In the genomic region with DNA sequence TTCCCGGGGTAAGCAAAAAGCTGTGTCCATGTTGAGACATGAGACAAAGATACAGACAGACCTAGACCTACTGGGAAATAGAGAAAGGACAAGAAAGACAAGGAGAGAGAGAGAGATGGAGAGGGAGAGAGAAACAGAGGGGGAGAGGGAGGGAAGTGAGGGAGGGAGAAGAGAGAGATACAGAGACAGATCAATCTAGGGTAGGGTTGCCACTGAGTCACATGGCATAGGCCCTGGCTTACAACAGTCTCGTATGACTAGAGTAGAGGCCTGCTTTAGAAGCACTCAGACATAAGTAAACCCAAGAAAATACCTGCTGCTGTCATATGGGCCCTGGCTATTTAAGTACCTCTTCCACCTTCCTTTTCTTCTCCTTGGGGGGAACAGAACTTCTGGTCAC, we compare ENCODE assay signal across 19 mouse cellular contexts.
DNase-seq lines count a peak whose midpoint lies in the region; ATAC-seq and TF ChIP-seq lines count a peak whose summit lies in the region.
"Had no signal": no experiment of that assay in that cellular context is flagged by ENCODE, and none has a peak within 500 bp of the region (broad histone marks: within the 10 kb centered on the region; RNA-seq: fewer than 3 reads in every experiment).

No protein-coding gene starts in this region.

- no peak overlapping the region for H3K4me3 ChIP-seq in bone marrow, adult 2 months (replicated peaks; ENCODE audit: control insufficient read depth, low read depth, low read length)
- no peak overlapping the region for H3K4me3 ChIP-seq in liver, embryonic 11.5 days (ENCODE audit: low read depth, low read length)
- peak overlapping the region; percentile 29 for H3K4me3 ChIP-seq in liver, embryonic 15.5 days (replicated peaks)
- no peak overlapping the region for H3K4me3 ChIP-seq in midbrain, postnatal 0 days (ENCODE audit: low read depth, low read length)
- H3K4me3 ChIP-seq: embryonic facial prominence, embryonic 10.5 days; forebrain, embryonic 12.5 days; heart, adult 2 months; heart, embryonic 12.5 days; hindbrain, embryonic 13.5 days had no signal

- no peak for TF ChIP-seq POLR2A in bone marrow, adult 2 months (IDR thresholded peaks at IDR 0.05; ENCODE audit: borderline replicate concordance, control insufficient read depth, low read depth, low read length)

- peaks cover 4% of the 10 kb centered on the region; the same call in 1 of the 2 replicates for H3K36me3 ChIP-seq in liver, embryonic 11.5 days (ENCODE audit: control insufficient read depth, insufficient read depth, low read length)
- H3K36me3 ChIP-seq in liver, embryonic 15.5 days (replicated peaks), result peaks cover 69% of the 10 kb centered on the region
- no peaks in the 10 kb centered on the region for H3K36me3 ChIP-seq in midbrain, postnatal 0 days (ENCODE audit: insufficient read depth, low read length)
- H3K36me3 ChIP-seq: forebrain, embryonic 12.5 days; hindbrain, embryonic 13.5 days had no signal

- H3K9me3 ChIP-seq in liver, embryonic 11.5 days (ENCODE audit: control insufficient read depth, low read length), result no peaks in the 10 kb centered on the region
- H3K9me3 ChIP-seq in liver, embryonic 15.5 days (replicated peaks), result no peaks in the 10 kb centered on the region
- H3K9me3 ChIP-seq in midbrain, postnatal 0 days (ENCODE audit: low read length), result no peaks in the 10 kb centered on the region
- H3K9me3 ChIP-seq: embryonic facial prominence, embryonic 10.5 days; forebrain, embryonic 12.5 days; heart, embryonic 12.5 days; hindbrain, embryonic 13.5 days had no signal

- H3K4me1 ChIP-seq in bone marrow, adult 2 months (ENCODE audit: control insufficient read depth, insufficient read depth, low read length), result peaks cover 1% of the 10 kb centered on the region; the same call in 1 of the 2 replicates
- H3K4me1 ChIP-seq in liver, embryonic 11.5 days (replicated peaks; ENCODE audit: control insufficient read depth, insufficient read depth, low read length), result peaks cover 5% of the 10 kb centered on the region
- H3K4me1 ChIP-seq in liver, embryonic 15.5 days (replicated peaks), result peaks cover 46% of the 10 kb centered on the region
- H3K4me1 ChIP-seq in midbrain, postnatal 0 days (ENCODE audit: insufficient read depth, low read length), result no peaks in the 10 kb centered on the region
- H3K4me1 ChIP-seq: embryonic facial prominence, embryonic 10.5 days; forebrain, embryonic 12.5 days; hindbrain, embryonic 13.5 days had no signal

- H3K4me2 ChIP-seq in liver, embryonic 11.5 days, result peak overlapping the region; percentile 48
- H3K4me2 ChIP-seq in liver, embryonic 15.5 days, result peak overlapping the region; percentile 63
- no peak overlapping the region for H3K4me2 ChIP-seq in midbrain, postnatal 0 days (ENCODE audit: low read depth, low read length, poor library complexity, severe bottlenecking)
- H3K4me2 ChIP-seq: forebrain, embryonic 12.5 days; heart, embryonic 12.5 days; hindbrain, embryonic 13.5 days had no signal

- H3K9ac ChIP-seq in liver, embryonic 11.5 days (ENCODE audit: low read depth, low read length), result no peak overlapping the region
- H3K9ac ChIP-seq in liver, embryonic 15.5 days, result peak overlapping the region; percentile 39
- H3K9ac ChIP-seq in midbrain, postnatal 0 days (replicated peaks; ENCODE audit: low read length, poor library complexity, severe bottlenecking), result no peak overlapping the region
- H3K9ac ChIP-seq: forebrain, embryonic 12.5 days; heart, embryonic 12.5 days; hindbrain, embryonic 13.5 days had no signal

- peak; percentile 59 for ATAC-seq in erythroblast, adult 5-6 weeks (replicated peaks; ENCODE audit: low FRiP score, poor library complexity, severe bottlenecking)
- ATAC-seq in liver, embryonic 11.5 days (replicated peaks; ENCODE audit: low FRiP score), result peak; percentile 44; the same call in 1 of the 2 replicates
- ATAC-seq in liver, embryonic 15.5 days (ENCODE audit: insufficient read depth), result peak; percentile 60
- no peak for ATAC-seq in midbrain, postnatal 0 days (ENCODE audit: low FRiP score)
- ATAC-seq: forebrain, embryonic 16.5 days; hindbrain, postnatal 0 days had no signal

- H3K27ac ChIP-seq in bone marrow, adult 2 months (ENCODE audit: control insufficient read depth, insufficient read depth, low read depth, low read length, poor library complexity), result peak overlapping the region; percentile 16; the same call in 1 of the 2 replicates
- H3K27ac ChIP-seq in liver, embryonic 11.5 days (ENCODE audit: low read depth, low read length), result peak overlapping the region; percentile 76
- peak overlapping the region; percentile 93 for H3K27ac ChIP-seq in liver, embryonic 15.5 days (replicated peaks)
- H3K27ac ChIP-seq in midbrain, postnatal 0 days (ENCODE audit: low read depth, low read length), result no peak overlapping the region
- H3K27ac ChIP-seq: embryonic facial prominence, embryonic 10.5 days; forebrain, embryonic 12.5 days; heart, adult 2 months; hindbrain, embryonic 13.5 days; hindbrain, postnatal 0 days had no signal

- TF ChIP-seq CTCF in bone marrow, adult 2 months (IDR thresholded peaks at IDR 0.05; ENCODE audit: control insufficient read depth, insufficient read depth, low read length), result no peak
- TF ChIP-seq CTCF in midbrain, postnatal 0 days (IDR thresholded peaks at IDR 0.05), result no peak

- WGBS in bone marrow, adult 2 months, result 73% methylated on average over 2 of the region's 2 CpGs
- WGBS in liver, embryonic 11.5 days, result 67% methylated on average over 2 of the region's 2 CpGs
- 35% methylated on average over 2 of the region's 2 CpGs for WGBS in liver, embryonic 15.5 days (ENCODE audit: insufficient replicate concordance)
- 92% methylated on average over 2 of the region's 2 CpGs for WGBS in midbrain, postnatal 0 days

- H3K27me3 ChIP-seq in liver, embryonic 11.5 days (replicated peaks; ENCODE audit: control insufficient read depth, insufficient read depth, low read length), result no peaks in the 10 kb centered on the region
- H3K27me3 ChIP-seq in liver, embryonic 15.5 days, result no peaks in the 10 kb centered on the region
- no peaks in the 10 kb centered on the region for H3K27me3 ChIP-seq in midbrain, postnatal 0 days (ENCODE audit: insufficient read depth, low read length)
- H3K27me3 ChIP-seq: forebrain, embryonic 12.5 days; heart, embryonic 12.5 days; hindbrain, embryonic 13.5 days had no signal

- no peak for DNase-seq in liver, embryonic 11.5 days (ENCODE audit: low spot score)
- DNase-seq in lung, postnatal 4 days, result no peak
- DNase-seq in midbrain, postnatal 0 days (ENCODE audit: low spot score), result no peak
- no peak for DNase-seq in frontal cortex, postnatal 10 days (ENCODE audit: low spot score in 2 of 2)
- no peak for DNase-seq in right cerebral cortex, postnatal 14 days
- DNase-seq: adrenal gland, postnatal 10 days; cerebellum, adult 18-20 months; cerebellum, adult 9-11 months; gastrocnemius, postnatal 14 days; heart, adult 2 months had no signal
